Mouse (Mus musculus) cerebellum, postnatal 10 days (tissue): ENCODE results near the gene Auts2.

ENCODE experiments used
- DNase-seq, 2 experiments: peaks; one replicate each; pipeline ENCODE4 v3.0.0; 2021; ENCODE audit warnings: mixed read lengths in 2 of 2

Auts2 gene

DNA sequence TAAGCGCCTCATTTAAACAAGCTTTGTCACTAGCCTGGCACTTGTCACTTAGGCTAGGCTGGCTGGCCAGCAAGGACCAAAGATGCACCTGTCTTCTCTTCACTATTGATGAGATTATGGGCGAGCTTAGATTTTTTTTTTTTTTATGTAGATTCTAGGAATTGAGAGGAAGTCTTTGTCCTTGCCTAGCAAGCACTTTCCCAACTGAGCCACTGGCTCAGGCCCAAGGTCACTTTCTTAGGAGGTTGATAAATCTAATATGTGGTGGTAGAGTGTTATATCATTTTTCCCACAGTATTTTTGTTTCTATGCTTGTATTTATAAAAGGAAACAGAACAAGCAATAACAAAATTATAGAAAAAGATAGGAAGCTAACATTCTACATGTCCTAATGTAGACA, 571.2 kb downstream of the Auts2 start:
- DNase-seq = no peak

DNA sequence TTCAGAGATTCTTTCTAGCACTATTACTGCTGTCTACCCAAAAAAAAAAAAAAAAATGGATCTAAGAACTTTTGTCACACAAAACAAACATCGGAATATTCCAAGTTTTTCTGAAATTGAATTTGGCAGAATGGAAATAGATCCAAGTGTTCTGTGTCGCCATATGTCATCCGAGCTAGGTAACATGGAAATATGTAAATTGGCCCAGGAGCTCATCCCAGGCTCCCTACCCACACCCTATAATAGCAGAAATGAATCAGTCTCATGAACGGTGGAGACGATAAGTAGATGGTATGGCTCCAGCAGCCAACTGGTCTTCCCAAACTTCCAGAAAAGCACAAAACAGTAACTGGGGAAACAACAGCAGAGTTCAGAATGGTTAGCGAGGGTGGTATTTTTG, 577.6 kb downstream of the Auts2 start:
- no peak for DNase-seq

DNA sequence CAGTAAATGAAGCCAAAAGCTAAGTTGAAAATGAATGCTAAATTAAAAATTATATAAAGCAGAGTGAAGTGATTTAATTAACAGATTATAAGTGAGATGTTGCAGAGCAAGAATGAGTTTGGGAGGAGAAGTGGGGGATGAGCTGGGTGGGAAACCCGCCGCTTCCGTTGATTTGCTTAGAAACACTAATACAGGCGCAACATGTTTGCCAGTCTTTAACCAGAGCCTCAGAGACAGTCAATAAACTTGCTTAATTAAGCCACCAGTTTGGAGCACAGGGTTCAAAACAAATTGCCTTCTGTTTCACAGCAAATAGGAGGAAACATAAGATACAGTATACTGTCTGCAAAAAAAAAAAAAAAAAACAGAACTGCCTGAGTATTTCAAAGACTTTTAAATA, 579.6 kb downstream of the Auts2 start:
- DNase-seq = no peak

DNA sequence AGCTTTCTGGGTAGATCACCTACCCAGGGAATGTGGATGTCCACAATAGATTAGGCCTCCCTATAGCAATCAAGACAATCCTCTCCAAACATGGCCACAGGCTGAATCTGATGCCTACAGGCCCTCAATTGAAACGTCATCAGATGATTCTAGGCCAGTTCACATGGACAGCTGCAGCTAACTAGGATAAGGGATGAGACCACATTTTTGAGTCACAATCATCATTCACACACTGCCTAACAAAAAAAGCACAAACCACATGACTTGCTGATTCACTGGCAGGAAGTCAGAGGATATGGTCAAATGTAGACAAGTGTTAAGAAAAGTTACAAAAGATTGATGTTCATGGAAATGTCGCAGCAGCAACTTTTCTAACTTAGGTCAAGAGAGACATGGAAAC, 581.3 kb downstream of the Auts2 start:
- DNase-seq = no peak

DNA sequence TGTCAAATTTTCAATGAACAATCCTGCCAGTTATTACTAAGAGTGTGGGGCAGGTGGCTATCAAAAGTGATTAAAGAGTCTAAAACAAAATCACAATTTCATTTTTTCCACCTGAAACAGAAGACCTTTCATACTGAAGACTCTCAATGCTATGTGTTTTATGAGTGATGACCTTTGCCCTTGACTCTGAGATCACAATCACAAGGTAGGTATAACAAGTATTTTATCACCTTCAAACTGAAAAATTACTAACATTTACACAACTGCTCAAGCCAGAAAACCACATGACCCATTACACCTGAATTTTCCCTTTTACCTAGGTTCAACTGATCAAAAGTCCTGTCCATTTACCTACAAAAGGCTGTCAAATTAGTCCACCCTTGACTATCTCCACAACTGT, 582.7 kb downstream of the Auts2 start:
- no peak for DNase-seq

DNA sequence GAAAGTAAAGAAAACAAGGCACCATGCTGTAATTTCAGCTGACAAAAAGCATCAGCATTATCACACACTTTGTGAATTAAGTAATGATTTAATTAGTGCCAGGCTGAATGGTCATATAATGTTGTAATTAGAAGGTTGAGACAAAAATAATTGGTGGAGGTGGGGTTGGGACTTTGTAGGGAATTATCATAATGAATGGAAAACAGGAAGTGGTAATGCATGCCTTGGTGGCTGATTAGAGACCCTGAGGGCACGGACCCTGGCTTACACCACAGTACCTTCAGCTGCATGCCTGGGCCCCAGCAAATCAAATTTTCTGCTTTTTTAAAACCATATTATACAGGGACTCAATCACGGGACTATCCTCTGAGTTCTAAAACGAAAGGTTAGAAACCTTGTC, 586.1 kb downstream of the Auts2 start:
- DNase-seq = no peak

DNA sequence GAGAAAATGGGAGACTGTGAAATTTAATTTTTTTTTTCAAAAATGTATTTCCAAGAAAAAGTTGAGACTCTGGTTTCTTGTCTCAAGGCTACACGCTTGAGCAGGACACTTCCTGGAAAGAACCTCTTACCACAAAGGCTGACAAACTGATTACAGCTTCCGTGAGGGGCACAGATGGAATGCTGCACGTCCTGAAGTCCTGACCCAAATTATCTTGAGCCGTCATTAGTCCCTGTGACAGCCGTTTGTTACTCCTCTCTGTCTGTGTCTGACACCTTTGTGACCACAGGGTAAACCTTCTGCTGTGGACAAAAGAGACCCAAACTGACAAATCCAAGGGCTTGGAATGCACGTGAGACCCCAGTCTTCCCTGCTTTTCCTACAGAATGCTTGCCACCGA, 587.1 kb downstream of the Auts2 start:
- no peak for DNase-seq

DNA sequence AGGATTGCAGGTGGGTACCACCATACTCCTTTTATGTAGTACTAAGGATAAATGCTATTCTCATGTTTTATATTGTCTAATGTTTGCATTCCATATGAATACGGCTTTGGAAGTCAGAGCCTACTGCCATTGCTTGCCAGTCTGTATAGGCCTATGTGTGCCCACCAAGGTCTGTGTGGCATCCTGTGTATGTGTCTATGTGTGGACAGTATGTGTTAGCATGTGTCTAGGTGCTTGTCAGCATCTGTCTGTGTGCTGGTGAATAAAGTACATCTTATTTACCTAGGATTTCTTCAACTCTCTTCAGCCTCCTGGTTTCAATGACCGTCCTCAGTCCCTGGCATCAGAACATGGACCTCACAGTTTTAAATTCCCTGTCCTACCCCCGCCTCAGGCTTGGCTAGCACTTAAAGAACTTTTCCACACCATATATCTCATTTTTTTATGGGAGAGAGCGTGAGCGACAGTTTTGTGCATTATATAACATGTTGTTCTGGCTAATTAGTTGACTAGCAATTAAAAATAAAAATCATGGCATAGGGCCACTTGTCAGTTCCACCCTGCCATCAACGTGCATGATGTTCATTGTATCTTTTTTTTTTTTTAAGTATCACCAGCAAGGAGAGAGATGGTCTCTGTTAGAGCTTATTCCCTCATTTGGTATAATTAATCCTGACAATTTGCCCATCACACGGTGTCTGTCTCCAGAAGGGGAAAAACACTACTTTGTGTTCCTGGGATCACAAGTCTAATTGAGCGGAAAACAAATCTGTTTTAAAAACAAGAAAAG, 587.7 kb downstream of the Auts2 start:
- DNase-seq = no peak

DNA sequence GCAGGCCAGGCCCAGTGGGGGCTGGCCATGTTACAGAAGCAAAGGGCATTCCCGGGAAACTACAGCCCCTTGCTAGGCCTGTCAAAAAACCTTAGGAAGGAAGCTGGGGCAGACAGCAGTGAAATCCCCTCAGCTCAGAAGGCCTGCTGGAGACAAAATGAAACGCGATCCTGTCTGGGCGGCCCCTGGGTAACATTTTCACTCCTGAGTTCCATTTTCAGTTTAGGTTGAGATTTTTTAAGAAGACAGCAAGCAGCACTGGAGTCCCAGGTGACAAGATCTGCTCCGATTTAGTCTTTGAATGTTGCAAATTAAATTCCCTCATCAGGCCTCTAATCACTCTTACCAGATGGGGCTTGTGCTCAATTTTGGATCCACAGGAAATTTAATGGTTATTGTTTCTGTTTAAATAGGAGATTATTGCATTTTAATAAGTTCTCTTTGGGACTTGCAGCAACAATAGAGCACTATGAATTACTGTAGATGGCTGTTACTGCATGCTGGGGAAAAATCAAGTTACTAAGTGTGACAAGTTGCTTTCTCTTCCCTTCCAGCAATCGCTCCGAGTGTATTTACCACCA, 594.5 kb downstream of the Auts2 start:
- DNase-seq = no peak

DNA sequence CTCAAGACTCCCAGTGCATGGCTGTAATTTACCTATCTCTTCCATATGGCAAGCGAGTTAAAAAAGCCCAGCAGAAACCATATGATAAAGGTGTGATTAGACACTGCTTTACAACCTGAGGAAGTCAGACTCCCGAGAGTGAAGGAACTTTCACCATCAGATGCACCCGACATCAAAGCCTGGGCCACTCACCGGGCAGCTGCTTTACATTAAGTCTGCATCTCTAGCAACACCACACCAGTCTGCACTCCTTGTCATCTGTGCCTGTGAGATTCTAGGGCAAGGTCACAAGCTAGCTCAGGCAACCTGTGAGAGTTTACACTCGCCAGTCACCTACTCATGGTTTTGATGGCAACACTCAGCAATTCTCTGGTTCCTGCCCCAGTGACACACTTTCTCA, 596.3 kb downstream of the Auts2 start:
- DNase-seq = no peak

DNA sequence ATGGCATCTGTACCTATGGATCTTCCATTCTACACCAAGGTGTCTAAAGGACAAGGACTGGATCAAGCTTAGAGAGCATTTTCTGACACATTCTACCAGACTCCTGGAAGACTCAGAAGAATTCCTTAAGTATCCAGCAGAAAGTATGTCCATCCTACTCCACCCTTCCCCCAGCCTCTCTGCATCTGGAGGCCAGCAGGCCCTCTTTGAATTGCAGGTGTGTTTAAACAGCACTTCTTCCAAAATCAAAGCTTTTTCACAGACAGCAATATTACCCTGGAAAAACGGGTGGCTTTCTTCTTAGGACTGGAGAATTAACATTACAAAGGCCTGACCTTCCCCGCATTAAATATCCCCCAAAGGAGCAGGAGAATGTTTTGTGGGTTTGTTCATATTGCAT, 598.4 kb downstream of the Auts2 start:
- no peak for DNase-seq

DNA sequence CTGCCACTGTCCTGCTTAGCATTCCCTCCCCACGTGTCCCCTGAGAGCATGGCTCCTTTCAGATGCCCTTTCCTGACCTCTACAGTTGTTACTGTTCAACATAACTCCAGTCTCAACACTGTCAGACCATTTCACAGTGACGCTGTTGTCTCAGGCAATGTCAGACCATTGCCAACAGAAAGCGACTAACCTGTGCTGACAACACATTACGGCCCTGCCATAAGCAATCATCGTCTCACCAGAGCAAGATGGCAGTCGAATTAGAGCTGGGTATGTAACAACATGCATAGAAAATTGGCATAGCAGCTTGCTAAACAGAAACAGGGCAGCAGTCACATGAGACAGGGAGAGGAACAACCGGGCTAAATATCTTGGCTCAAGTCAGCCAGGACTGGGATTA, 614.4 kb downstream of the Auts2 start:
- peak in 1 of 2 experiments; percentile 10 for DNase-seq

DNA sequence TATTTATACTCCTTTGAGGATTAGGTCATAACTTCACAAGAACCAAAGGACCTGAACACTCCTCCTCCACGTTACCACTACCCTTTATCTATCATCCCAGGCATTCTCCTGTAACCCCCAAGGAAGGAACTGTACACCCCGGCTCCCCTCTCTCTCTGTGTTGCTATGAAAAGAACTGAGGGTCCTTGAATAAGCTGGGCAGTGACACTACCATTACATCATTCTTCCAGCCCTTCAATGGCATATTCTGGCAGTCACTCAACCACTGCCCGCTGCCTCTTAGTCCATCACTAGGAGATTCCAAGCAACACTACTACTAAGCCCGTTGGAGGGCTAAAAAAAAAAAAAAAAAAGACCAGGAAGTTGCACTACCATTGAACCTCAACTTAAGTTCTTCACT, 620.4 kb downstream of the Auts2 start:
- no peak for DNase-seq

DNA sequence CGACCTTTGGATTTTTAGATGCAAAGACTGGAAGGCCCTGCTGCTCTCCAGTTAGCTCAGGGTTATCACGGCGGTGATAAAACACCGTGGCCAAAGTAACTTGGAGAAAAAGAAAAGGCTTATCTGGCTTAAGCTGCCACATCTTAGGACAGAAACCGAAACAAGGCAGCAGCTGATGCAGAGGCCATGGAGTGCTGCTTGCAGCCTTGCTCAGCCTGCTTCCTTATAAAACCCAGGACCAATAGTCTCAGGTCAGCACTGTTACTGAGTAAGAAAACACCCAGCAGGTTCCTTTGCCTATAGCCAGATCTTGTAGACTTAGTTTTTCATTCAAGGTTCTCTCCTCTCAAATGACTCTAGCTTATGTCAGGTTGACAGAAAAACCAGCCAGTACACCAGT, 621.0 kb downstream of the Auts2 start:
- DNase-seq = no peak

DNA sequence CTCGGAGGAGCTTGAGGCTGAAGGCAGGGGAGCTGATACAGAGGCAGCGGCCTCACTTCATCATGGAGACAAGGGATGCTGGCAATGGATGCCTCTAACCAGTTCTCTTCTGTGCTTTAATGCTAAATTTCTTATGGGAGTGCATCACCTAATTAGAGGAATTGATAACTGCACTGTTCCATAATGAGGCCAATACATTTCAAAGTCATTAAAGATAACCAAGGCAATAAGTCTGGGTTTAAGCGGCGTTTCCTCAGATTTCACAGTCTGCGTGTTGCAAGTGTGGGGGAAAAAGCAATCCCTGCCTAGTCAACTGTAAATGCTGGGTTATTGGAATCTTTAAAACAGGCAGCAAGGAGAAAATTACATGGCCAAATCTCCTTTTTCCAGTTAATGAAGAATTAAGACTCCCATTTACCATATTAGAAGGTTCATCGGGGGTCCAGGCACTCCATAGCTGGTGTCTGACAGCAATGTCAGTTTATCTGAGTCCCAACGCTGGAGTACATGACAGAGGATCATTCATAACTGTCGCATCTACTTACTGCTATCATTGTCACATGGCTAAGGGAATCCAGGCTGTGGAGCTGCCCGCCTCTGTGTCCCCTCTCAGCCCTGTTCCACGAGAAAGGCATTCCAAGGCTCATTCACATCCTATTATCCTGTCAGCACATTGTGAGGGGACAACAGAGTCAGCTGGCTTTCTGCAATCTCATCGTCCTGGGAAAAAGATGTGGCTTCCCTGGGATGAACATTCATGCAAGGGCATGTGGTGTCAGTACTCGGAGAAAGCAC, 623.0 kb downstream of the Auts2 start:
- DNase-seq = no peak

DNA sequence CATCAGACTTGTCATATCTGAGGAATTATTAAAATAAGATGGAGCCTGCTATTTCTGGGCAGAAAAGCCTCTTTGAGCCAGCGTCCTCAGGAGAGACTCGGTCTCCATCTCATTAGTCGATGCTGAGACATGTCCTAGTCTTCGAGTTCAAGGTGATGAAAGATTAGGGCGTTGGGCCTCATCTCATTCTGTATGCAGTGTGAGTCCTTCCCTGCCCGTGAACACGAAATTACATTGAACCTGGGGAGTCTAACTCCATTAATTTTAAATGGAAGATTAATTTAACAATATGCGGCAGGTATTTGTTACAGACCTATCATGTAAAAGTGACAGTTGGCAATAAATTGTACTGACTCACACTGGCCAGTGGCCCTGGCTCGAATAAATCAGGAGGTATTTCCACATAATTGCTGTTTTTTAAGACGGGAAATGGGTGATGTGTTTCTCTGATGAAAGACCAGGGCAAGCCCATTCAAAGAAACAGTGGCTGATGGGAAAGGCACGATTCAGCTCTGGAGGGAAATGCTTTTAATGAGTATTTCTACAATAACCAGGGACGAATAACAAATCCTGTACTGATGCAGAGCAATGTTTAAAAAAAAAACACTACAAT, 626.2 kb downstream of the Auts2 start:
- no peak for DNase-seq

DNA sequence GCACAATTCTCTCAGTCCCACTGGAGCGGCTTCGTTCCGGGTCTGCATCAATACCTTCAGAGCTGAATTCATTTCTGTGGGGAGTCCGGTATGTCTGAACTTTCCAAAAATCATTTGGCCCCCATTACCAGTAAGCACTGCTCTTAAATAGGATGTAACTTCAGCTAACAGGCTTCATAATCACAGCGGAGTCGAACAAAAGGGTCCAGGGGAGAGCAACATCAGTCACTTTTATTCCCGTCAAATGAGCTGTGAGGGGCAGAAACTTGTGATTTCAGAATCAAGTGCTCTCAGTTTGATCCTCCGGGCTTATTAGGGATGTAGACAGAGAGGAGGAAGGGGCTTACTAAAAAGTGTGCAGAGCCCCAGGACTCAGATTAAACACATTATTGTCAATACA, 629.6 kb downstream of the Auts2 start:
- no peak for DNase-seq

DNA sequence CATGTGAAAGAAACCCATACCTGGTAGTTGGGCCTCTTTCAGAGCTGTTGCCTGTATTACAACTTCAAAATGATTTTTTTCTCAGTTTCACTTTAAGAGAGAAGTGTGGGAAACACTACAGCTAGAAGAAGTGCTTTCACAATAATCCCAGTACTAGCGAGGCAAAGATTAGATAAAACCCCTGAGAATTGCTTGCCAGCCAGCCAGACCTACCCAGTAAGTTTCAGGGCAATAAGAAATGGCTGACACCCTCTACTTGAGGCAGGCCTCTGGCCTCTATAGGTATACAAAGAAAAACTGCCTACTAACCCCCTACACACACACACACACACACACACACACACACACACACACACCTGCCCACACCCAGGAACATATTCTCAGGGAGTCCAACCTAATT, 630.2 kb downstream of the Auts2 start:
- no peak for DNase-seq

DNA sequence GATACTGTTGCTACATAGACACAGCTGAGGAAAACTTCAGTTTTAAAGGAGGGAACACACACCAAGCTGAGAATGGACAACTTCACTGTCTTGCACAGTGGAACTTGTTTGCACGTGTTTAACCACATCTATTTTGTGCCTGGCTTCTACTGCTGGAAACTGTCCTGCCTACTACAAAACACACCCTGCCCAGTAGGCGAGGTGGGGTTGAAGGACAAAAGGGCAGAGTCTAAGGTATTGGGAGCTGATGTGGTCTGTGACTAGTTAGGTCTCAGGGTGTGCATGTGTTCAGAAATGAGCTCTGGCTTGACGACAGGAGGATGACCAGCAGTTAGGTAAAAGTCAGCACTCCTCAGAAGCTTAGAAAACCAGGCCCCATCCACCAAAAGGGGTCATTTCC, 636.8 kb downstream of the Auts2 start:
- no peak for DNase-seq

DNA sequence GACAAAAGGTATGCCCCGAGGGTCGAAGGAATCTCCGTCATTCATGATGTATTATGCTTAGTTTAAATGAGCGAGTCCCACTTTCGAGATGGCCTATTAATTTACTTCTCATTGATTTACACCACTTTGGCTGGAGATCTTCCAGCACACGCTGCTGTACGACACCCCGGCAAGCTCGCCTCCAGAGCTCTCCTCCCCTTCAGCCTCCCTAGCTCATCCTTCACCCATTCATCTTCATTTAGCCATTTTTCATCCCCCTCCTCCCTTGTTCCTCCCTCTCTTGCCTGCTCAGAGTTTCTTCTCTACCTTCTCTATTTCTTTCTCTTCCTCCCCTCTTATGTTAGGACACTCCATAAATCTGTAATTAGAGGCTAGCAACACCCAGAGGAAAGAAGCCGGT, 638.7 kb downstream of the Auts2 start:
- DNase-seq = no peak

DNA sequence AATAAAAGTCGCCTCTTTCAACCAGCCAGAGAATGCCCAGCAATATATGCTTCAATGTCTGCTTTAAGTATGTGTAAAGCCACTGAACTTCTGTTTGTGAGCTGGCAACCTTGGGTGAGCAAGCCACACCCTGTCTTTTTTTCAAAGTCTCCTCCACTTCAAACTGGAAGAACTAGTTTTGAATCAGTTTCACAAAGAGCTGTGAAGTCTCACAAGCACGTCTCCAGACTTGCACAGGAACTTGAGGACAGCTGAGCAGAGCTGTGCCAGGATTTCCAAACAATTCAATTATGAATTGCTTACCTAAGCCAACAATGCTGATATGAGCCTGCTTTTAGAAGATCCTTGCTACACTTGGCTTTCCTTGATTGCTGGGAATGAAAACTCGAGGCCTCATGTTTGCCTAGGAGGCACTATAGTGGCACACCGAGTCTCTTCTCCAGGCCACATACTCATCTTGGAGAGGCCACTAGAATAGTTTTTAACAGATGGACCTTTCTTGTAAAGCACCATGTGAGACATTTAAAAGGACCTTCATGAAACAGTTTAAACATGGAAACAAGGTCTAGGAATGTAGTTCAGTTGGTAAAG, 645.0 kb downstream of the Auts2 start:
- no peak for DNase-seq

DNA sequence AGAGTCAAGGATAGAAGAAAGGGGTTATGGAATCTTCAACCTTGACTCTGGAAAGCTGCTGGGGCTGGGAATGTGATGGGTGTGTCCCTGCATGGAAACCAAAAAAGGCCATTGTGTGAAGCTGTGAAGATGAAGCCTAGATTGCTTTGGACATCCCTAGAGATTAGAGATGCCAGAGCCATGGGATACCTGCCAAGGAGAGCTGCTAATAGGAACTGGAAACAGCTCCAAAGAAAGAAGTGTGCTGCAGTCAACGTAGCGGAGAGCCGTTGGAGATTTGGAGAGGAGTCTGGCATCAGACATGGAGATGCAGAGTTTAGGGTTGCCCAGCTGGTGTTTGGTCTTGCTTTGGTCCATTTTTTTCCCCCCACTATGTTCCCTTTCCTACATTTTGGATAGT, 656.5 kb downstream of the Auts2 start:
- DNase-seq = peak; percentile 42 to 54

DNA sequence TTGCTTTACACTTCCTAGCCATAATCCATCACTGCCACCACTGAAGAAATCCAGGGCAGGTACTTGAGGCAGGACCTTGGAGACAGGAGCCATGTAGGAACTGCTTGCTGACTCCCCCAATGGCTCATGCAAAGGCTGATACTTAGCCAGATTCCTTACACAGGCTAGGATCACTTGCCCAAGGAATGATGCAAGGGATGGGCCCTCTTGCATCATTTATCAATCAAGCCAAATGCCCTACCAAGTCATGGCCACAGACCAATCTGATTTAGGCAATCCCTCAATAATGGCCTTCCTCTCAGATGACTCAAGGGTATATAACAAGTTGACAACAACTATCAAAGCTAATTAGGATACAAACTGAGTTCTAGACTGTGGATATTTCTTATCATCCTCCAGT, 666.6 kb downstream of the Auts2 start:
- no peak for DNase-seq
